Mouse (Mus musculus): Measurements from ENCODE around the gene Vopp1. TPM values are rescaled to one million over a fixed set of nuclear protein-coding genes. Genes with fewer than 3 reads are reported as not detected.
"Not testable (repeated sequence)": the region's sequence is repeated elsewhere in the genome, so short reads cannot be mapped to it uniquely, and the experiment has no call there.

Vopp1 gene
- polyA plus RNA-seq (2015; fragmentation: Nextera tagmentation; extraction: Ambion mirVana): 45.4 and 46.2 TPM in 2 replicates

DNA sequence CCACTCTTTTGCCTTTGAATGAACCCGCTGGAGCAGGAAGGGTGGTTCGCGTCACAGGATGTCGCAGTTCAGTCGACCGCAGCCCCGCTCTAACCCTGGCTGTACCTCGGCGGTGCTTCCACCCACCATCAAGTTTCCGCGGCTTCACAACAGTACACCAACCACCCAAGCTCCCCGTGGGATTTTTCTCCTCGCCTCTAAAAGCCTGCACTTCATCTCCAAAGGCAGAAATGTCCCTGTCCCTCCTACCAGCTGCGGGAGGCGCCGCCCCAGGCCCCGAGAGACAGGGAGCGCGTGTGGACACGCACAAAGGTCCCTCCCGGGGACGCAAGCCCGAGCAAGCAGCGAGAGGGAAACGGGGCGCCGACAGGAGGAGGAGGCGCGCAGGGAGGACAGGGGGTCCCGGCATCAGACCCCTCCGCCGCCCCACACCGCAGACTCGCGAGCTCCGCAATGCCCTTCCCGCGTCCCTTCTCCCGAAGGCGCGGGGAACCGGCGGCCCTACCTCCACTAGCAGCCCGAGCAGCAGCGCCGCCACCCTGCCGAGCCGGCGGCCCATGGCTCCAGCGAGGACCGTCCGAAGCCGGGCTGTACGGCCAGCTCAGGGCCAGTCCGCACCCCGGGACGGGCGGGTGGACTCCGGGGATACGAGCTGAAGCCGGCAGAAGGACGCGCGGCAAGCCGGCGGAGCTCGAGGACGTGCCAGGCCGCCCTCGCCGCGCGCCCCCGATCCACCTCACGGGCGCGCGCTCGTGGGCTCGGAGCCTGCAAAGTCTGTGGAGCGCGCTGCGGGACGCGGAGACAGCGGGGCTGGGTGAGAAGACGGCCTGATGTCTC lies at the start of gene Vopp1:
Vopp1 (minus strand) TSS at position 738 of the 837 bp plus-strand sequence.
- Histone ChIP-seq H3K9me3 (no peaks in the 10 kb centered on the region), H3K27me3 (replicated peaks) (no peaks in the 10 kb centered on the region), H3K9ac (peak within 1 kb of the TSS; percentile 84), H3K4me2 (peak within 1 kb of the TSS; percentile 60), H3K36me3 (no peaks in the 10 kb centered on the region), H3K4me3 (replicated peaks) (peak within 1 kb of the TSS; percentile 91), H3K27ac (peak within 1 kb of the TSS; percentile 96), H3K4me1 (no peaks in the 10 kb centered on the region)
- ATAC-seq (ENCODE audit: insufficient read depth, low FRiP score, low read depth): peak; percentile 91
- under 1% methylated on average over 85 of the region's 87 CpGs for WGBS

DNA sequence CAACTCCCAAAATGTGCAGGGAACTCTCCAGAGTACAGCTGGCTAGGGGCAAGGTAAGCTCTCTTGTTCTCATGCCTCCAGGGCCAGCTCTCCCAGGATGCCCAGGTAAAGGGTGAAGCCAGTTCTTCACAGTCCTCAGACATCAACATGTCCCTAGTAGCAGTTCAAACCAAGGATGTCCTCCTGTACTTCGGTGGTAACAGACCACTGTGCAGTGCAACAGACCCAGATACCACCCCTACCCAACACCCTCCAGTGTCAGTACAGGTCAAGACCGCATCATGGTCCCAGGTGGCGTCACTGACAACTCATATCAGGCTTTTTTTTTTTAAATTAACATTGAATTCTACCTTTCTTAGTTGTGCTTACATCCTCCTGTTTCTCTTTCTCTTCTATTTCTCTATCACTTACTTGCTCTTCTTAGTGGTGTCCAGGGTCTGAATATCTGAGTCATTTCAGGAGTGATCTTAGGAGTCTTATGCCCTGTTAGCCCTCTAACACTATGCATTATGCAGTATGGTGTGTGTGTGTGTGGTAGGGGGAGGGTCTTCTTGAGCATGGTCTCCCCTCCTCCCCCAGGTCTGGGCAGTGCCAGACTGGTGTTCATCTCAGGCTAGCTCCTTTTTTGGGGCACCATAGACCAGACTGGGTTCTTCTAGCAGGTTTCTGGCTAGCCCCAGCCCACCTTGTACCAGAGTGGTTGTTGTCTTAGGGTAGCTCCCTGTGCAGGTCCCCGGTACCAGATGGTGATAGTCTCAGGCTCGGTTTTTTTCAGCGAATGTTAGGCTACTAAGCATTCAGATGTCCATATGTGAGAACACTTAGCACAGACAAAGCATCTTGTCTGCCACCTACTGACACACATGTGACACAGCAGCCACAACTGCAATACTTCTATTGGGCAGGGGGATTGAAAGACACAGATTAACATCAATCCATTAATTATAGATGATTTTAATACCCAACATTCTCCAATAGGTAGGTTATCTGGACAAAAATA lies 34.4 kb upstream of the Vopp1 start:
- peak; percentile 72 for ATAC-seq (ENCODE audit: insufficient read depth, low FRiP score, low read depth)
- H3K27me3 ChIP-seq (replicated peaks): no peaks in the 10 kb centered on the region
- H3K9ac ChIP-seq: no peak overlapping the region
- H3K4me2 ChIP-seq: peak overlapping the region; percentile 35; the same call in 1 of the 2 replicates
- H3K27ac ChIP-seq: no peak overlapping the region
- H3K4me3 ChIP-seq (replicated peaks): no peak overlapping the region
- WGBS: 48% methylated on average over 6 of the region's 6 CpGs
- H3K4me1 ChIP-seq: no peaks in the 10 kb centered on the region
- no peaks in the 10 kb centered on the region for H3K9me3 ChIP-seq
- no peaks in the 10 kb centered on the region for H3K36me3 ChIP-seq

DNA sequence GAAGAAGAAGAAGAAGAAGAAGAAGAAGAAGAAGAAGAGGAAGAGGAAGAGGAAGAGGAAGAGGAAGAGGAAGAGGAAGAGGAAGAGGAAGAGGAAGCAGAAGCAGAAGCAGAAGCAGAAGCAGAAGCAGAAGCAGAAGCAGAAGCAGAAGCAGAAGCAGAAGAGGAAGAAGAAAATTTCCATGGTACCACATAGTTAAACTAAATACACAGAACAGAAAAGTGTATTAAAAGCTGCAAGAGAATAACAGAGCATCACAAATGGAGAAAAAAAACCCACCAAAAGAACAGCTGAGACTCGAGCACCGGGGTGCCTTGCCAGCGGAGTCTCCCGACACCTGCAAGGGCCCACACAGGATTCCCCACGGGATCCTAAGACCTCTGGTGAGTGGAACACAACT lies 26.2 kb upstream of the Vopp1 start:
- not testable (repeated sequence) for H3K9ac ChIP-seq; H3K4me1 ChIP-seq; H3K27ac ChIP-seq; H3K4me3 ChIP-seq (replicated peaks); H3K36me3 ChIP-seq; H3K4me2 ChIP-seq; ATAC-seq (ENCODE audit: insufficient read depth, low FRiP score, low read depth); H3K9me3 ChIP-seq; H3K27me3 ChIP-seq (replicated peaks)
- 93% methylated on average over 5 of the region's 5 CpGs for WGBS

DNA sequence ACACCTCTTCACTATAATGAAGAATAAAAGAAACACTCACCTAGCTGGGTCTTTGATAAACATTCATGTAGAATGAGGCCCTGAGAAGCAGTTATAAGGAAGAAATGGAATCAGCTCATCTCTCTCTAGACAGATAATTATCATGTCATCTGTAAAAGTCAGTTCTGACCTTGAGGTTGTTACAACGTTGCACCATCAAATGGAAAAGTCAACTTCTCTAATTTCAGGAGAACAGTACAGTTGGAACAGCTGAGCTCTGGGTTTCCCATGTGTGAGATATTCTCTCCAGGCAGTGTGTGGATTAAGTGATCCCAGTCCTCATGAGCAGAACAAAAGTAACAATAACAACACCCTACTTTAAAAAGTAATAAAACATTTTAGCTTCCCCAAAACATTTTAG lies 25.3 kb upstream of the Vopp1 start, which contains the start of gene Vmn1r21:
Vmn1r21 (minus strand) TSS at position 58 of the 400 bp plus-strand sequence.
- no peak within 1 kb of the TSS for H3K4me2 ChIP-seq
- H3K27ac ChIP-seq: no peak within 1 kb of the TSS
- H3K4me3 ChIP-seq (replicated peaks): no peak within 1 kb of the TSS

DNA sequence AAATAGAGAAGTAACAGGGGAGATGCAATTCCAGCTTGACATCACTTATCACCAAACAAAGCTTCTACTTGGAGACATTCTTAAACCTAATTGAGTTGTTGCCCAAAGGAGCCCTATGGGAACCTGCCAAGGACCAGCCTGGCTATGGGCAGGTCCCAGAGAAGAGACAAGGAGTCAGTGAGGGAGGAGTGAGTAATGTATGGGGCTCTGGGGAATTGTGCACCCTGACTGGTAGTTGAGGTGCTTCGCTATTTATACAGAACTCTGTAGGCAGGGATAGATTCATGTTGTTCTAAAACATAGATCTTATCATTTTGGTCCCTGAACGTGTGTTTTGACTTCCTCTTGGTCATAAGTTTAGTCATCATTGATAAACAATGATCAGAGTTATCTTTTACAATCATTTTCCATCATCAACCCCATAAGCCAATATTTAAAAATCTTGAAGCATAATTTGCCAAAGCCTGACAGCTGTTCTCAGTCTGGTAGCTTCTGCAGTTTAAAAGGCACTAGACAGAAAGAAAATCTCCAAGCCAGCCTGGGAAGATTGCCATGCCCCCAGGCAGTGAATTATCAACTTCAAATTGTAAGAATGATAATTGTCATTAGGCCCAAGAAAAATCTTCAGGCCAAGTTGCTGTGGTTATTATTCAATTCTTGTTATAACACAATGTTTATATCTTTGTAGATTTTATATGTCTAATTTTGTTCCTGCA lies 14.9 kb upstream of the Vopp1 start:
- no peak for ATAC-seq (ENCODE audit: insufficient read depth, low FRiP score, low read depth)
- no peak overlapping the region for H3K4me2 ChIP-seq
- WGBS: 55% methylated on average over 2 of the region's 2 CpGs
- no peaks in the 10 kb centered on the region for H3K36me3 ChIP-seq
- H3K4me3 ChIP-seq (replicated peaks): no peak overlapping the region
- H3K9ac ChIP-seq: no peak overlapping the region
- no peaks in the 10 kb centered on the region for H3K27me3 ChIP-seq (replicated peaks)
- no peak overlapping the region for H3K27ac ChIP-seq
- no peaks in the 10 kb centered on the region for H3K9me3 ChIP-seq
- H3K4me1 ChIP-seq: no peaks in the 10 kb centered on the region

More for the DNA sequence above, 25.3 kb upstream of the Vopp1 start, which contains the start of gene Vmn1r21:
- 61% methylated on average over 1 of the region's 1 CpGs for WGBS
- H3K9ac ChIP-seq: no peak within 1 kb of the TSS
- ATAC-seq (ENCODE audit: insufficient read depth, low FRiP score, low read depth): no peak
- H3K9me3 ChIP-seq: no peaks in the 10 kb centered on the region
- no peaks in the 10 kb centered on the region for H3K27me3 ChIP-seq (replicated peaks)
- no peaks in the 10 kb centered on the region for H3K4me1 ChIP-seq
- no peaks in the 10 kb centered on the region for H3K36me3 ChIP-seq

DNA sequence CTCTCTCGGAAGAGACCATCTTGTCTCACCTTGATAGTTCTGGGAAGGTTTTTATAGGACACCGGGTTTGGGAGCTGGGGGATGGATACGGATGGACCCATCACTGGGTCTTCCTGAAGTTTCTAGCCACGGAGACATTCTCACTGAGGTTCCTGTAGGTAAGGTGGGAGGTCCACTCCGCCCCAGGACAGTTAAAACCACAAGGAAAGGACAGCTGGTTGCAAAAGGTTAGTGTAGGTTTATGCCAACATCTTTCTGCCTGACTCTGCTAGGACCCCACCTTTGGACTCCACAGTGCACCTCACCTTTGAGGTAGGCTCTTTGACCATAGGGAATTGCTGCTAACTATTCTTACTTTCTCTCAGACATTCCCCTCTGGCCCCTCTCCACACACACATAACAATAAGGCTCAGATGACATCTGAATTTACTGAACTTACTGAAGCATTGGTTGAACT lies 328 bp upstream of the Vopp1 start:
- Histone ChIP-seq H3K27ac (peak overlapping the region; percentile 96), H3K9ac (peak overlapping the region; percentile 84), H3K4me2 (peak overlapping the region; percentile 60), H3K4me1 (no peaks in the 10 kb centered on the region), H3K4me3 (replicated peaks) (peak overlapping the region; percentile 91), H3K36me3 (no peaks in the 10 kb centered on the region), H3K9me3 (no peaks in the 10 kb centered on the region), H3K27me3 (replicated peaks) (no peaks in the 10 kb centered on the region)
- WGBS: 7% methylated on average over 5 of the region's 5 CpGs
- peak; percentile 3; the same call in 1 of the 2 replicates for ATAC-seq (ENCODE audit: insufficient read depth, low FRiP score, low read depth)

DNA sequence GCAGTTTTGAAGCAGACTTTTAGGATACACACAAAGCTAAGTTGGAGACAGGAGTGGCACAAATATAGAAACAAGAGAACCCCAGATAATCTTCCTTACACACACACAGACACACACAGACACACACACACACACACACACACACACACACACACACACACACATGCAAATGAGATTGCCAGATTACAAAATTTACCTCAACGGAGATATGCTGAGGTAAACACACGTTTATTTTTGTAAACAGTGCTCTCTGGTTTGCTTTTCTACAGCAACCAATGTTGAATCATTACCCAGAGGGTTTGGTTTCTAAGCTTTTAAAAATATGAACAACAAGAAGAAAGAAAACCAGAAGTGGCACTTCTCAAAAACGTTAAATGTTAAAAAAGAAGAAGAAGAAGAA lies 1.5 kb downstream of the Vopp1 start:
- H3K4me3 ChIP-seq (replicated peaks): peak overlapping the region; percentile 17; the same call in 1 of the 2 replicates
- no peak for ATAC-seq (ENCODE audit: insufficient read depth, low FRiP score, low read depth)
- H3K4me1 ChIP-seq: no peaks in the 10 kb centered on the region
- H3K9ac ChIP-seq: no peak overlapping the region
- no peaks in the 10 kb centered on the region for H3K36me3 ChIP-seq
- no peaks in the 10 kb centered on the region for H3K27me3 ChIP-seq (replicated peaks)
- H3K27ac ChIP-seq: no peak overlapping the region
- peak overlapping the region; percentile 37; the same call in 1 of the 2 replicates for H3K4me2 ChIP-seq
- no peaks in the 10 kb centered on the region for H3K9me3 ChIP-seq
- WGBS: 5% methylated on average over 3 of the region's 3 CpGs

DNA sequence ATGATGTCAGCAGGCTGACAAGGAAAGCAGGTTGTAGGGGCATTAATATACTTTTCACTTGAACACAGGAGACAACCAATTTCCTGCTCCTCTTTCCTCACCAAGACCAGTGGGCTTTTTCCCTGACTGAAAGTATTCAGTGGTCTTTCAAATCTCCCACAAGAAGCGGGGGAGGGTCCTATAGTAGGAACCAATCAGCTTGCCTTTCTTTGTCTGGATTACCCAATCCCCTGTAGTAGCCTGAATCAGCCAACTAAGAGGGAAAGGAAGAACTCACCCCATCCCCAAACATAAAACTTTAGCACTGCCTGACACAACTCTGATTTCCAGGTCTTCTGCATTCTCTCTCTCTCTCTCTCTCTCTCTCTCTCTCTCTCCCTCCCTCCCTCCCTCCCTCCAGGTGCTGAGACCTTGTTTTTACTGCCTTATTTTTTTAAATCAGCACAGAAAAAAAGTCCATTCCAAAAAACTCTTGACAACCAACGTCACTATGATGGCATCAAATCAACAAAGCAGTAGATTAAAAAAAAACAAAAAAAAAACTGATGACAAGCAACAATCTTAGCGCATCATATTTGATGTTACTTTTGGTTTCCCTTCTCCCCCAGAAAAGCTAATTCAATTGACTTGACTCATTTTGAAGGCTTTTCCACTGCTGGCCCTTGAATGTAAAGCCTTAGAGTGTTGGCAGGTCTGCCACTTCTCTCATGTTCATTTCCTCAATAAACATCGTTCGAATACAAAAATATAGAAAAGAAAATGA lies 2.1 kb downstream of the Vopp1 start:
- Histone ChIP-seq H3K27me3 (replicated peaks) (no peaks in the 10 kb centered on the region), H3K9me3 (no peaks in the 10 kb centered on the region), H3K36me3 (no peaks in the 10 kb centered on the region), H3K4me3 (replicated peaks) (no peak overlapping the region), H3K4me2 (peak overlapping the region; percentile 37), H3K9ac (no peak overlapping the region), H3K27ac (no peak overlapping the region; the same call in 1 of the 2 replicates), H3K4me1 (no peaks in the 10 kb centered on the region)
- peak; percentile 36; the same call in 1 of the 2 replicates for ATAC-seq (ENCODE audit: insufficient read depth, low FRiP score, low read depth)
- 56% methylated on average over 5 of the region's 5 CpGs for WGBS

DNA sequence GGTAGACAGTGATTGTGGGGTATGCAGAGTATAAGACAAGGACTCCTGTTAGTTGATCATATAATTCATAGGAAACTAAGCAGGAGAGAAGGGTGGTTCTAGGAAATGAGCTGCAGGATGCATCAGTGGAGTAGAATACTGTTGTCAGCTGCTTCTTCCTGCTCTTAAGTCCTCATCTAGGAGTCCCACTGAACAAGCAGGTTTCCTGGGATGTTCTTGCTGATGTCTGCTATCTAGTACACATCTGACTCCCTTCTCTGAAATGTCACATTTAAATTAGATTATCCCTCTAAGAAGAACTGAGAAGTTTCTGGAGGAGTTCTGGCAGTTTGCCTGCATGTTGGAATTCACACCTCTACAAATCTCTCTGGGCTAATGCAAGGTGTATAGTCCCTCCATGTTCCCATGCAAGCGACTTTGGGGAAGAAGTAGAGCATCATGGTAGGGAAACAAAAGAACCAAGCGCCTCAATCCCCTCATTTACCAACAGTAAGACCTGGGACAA lies 10.5 kb downstream of the Vopp1 start:
- no peak overlapping the region for H3K4me2 ChIP-seq

More for the DNA sequence above, 10.5 kb downstream of the Vopp1 start:
- no peak for ATAC-seq (ENCODE audit: insufficient read depth, low FRiP score, low read depth)
- WGBS: 87% methylated on average over 2 of the region's 2 CpGs
- Histone ChIP-seq H3K9me3 (no peaks in the 10 kb centered on the region), H3K4me1 (no peaks in the 10 kb centered on the region), H3K9ac (no peak overlapping the region), H3K27ac (no peak overlapping the region), H3K36me3 (no peaks in the 10 kb centered on the region), H3K27me3 (replicated peaks) (no peaks in the 10 kb centered on the region), H3K4me3 (replicated peaks) (no peak overlapping the region)
